Mouse (Mus musculus) gastrocnemius, postnatal 25 days (tissue): ENCODE results near the gene Vamp4. TPM values are rescaled to one million over a fixed set of nuclear protein-coding genes. Genes with fewer than 3 reads are reported as not detected.

ENCODE experiments used
- DNase-seq: peaks from one replicate; pipeline ENCODE4 v3.0.0; 2022
- long read RNA-seq, 2 experiments: library from polyadenylated mRNA; stranded (forward); transcript quantifications; one replicate each; pipeline ENCODE4 v2.0.0; 2021
- total RNA-seq, 2 experiments: library from RNA; stranded (reverse); gene quantifications; 1 replicate in 1 of 2; 2 replicates in 1 of 2; pipeline ENCODE4 v1.2.3; 2021

Gene Vamp4
- 10 to 100 TPM; 15.7 to 16.9 TPM for total RNA-seq
- long read RNA-seq, experiment 1, transcript Vamp4-204 (8 exons, 1,461 nt), result major isoform, 20 of 29 reads
- long read RNA-seq, experiment 1, partial matches to known transcripts, result 2 of 29 reads
- long read RNA-seq, experiment 1, other reads (novel, unspliced or antisense), result 4 of 29 reads
- long read RNA-seq, experiment 2, transcript Vamp4-204 (8 exons, 1,461 nt), result major isoform, 21 of 34 reads
- long read RNA-seq, experiment 2, transcript Vamp4-203 (8 exons, 2,752 nt), result minor isoform, 6 of 34 reads
- long read RNA-seq, experiment 2, partial matches to known transcripts, result 2 of 34 reads
- long read RNA-seq, experiment 2, other reads (novel, unspliced or antisense), result 5 of 34 reads

DNA sequence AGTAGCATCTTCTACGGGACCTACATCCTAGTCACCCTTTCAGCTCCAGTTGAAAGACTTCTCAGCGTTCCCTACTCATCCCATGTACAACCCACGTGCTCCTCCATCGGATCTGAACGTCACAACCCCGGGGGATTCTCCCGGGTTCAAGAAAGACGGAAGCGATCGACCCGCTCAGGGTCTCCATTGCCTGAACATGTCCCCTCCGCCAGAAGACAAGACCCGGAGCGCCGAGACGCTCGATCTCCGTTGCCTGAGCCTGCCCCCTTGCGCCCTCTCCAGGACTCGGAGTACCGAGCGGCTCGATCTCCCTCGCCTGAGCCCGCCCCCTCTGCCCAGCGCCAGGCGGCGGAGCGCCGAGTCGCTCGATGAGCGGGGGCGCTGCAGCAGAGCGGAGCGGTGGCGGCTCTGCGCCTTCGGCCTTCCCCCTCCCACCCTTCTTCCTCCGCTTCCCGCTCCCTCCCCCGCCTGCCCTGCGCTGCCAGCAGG lies at the start of gene Vamp4:
Gene Vamp4 (plus strand): TSS at position 256 of the 489 bp plus-strand sequence.
- DNase-seq, result peak; percentile 95

DNA sequence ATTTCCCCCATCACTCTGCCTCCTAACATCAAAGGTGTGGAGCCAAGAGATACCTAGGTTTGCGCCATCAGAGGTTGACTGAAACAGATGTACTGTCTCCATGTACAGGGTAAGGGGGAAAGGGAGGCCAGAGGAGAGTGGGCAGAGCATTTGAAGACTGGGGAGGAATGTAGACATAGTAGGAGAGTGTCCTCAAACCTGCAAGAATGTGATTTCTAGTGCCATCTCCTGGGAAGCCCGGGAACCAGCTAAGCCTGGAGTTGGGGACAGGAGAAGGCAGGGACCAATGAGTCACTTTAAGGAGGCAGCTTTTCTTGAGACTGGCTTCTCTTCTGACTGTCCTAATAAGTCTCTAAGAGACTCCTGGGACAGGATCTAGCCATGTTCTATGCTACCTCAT lies 40.7 kb upstream of the Vamp4 start:
- no peak for DNase-seq

DNA sequence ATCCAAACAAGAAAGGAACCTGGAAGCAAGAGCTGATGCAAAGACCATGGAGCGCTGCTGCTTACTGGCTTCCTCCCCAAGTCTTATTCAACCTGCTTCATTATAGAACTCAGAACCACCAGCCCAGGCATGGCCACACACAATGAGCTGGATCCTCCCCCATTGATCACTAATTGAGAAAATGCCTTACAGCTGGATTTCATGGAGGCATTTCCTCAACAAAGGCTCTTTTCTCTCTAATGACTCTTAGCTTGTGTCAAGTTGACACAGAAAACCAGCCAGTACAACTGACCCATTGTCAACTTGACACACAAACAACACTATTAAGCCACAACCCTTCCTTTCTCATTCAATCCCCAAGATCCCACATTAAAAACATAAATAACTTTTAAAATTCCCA lies 39.6 kb upstream of the Vamp4 start:
- DNase-seq, result no peak

DNA sequence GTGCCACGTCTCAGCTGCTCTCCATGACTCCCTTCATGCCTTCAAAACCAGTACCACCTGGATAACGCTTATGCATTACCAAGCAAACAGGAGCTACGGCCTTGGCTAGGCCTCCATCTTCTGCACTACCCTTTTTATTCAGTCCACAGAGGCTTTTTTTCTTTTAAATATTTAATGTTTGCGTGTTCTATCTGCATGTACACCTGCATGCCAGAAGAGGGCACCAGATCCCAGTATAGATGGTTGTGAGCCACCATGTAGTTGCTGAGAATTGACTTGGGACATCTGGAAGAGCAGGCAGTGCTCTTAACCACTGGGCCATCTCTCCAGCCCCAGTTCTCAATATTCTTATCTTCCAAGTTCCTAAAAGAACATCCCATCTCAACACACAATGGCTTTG lies 38.7 kb upstream of the Vamp4 start:
- DNase-seq, result no peak

DNA sequence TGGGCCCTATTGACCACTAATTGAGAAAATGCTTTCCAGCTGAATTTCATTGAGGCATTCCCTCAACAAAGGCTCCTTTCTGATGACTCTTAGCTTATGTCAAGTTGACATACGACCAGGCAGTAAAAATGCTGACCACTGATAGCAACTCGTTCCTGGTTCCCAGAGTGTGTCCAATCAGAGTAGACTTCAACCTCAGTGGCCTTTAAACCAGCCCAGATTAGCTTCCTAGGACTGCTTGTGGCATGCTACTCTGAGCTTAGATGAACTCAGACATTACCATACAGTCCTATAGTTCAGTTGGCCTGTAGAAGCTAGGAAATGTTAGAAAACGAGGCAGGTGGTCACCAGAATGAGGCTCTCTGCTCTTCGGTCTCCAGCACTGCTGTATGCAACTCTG lies 38.0 kb upstream of the Vamp4 start:
- DNase-seq, result no peak

DNA sequence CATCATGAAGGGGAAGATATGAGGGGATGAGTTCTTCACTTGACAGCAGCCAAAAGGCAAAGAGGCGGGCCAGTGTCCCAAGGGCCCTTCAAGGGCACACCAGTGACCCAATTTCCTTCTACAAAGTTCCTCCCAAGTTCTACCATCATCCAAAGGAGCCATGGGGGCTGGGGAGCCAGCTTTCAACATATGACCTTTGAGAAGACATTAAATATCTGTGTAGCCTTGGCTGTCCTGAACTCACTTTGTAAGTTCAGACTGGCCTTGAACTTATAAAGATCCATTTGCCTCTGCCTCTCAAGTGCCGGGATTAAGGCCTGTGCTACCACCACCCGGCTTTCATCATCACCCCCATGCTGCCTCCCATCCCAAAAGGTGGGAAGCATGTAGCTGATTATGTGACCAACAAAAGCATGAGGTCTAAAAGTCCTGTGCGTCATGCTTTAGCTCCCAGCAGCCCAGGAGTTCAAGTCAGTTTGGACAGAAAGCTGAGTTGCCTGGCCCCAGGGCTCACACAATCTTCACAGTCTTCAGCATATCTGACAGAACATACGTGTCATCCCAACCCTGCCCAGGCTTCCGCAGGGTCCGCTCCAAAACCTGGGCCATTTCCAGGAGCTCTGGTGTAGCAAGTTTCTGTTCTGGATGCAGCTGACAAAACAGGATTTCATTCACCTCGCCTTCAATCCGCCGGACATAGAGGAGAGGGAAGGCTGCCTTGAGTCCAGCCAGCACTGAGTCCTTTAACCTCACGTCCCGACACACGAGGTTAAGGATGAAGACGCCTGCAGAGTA lies 36.4 kb upstream of the Vamp4 start:
- no peak for DNase-seq

DNA sequence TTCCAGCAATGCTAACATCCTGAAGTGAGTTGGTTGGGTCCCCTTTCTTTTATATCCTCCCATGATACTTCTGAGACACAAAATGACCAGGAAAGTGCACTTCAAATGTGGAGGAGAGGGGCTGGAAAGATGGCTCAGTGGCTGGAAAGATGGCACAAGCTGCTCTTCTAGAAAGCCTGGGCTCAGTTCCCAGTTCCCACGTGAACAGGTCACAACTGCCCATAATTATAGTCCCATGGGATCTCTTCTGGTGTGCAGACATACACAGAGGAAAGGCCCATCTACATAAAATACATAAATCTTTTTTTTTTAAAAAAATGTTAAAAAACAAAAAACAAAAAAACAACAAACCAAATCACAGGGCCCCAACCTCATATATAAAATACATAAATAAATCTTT lies 27.1 kb upstream of the Vamp4 start:
- DNase-seq, result no peak

DNA sequence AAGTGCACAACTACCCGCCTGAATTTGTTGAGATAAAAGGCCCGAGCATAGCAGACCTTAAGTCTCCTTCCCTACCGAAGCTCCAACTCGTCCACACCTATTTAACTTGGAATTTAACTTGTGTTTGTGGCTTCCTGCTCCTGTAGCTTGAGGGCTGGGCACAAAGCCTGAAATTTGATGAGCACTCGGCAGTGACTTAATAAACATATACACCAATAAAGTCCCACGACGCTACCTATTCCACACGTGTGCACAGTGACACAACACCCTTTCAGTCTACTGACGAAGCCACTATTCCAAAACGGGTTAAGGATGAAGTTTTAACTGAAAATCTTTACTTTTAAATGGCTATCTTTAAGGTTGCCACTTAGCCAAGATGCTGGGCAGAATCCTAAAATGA lies 22.7 kb upstream of the Vamp4 start:
- DNase-seq, result no peak

DNA sequence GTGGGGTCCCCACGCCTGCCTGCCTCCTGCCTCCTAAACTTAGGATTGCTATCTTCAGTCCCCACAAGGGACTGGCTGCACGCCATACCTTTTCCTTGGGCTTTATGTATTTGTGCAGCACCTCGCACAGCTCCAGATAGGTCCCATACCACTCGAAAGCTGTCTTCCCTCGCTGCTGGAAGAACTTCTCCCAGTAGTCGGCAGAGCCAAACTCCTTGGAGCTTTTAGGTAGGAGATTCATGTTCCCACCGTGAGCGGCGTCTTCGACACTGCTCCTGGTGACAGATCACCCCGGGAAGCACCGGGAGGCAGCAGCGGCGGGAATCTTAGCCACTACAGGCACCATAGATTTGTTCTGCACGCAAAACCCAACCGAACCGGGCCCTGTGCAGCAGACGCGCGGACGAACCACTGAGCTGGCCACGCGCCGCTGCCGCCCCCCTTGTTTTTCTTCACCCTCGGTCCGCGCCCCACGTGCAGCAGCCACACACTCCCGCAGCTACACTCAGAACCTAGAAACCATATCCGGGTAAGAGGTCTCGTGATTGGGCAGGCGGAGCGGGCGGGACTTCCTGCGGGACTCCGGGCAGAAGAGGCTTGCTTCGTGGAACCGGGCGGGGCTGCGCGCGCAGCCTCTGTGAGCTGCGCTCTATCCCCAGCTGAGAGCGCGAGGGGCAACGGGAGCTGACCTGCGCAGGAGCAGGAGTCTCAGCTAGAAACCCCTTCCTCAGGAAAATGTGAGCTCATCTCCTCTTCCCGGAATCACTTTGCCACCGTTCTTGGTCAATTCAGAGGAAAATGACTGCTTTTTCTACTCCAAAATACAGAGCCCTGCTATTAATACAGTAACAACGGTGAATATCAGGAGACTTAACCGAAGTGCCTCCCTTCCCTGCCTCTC lies 22.0 kb upstream of the Vamp4 start, which contains the start of gene Mettl13:
Gene Mettl13 (minus strand): TSS at position 536 of the 901 bp plus-strand sequence.
- DNase-seq, result peak; percentile 89

DNA sequence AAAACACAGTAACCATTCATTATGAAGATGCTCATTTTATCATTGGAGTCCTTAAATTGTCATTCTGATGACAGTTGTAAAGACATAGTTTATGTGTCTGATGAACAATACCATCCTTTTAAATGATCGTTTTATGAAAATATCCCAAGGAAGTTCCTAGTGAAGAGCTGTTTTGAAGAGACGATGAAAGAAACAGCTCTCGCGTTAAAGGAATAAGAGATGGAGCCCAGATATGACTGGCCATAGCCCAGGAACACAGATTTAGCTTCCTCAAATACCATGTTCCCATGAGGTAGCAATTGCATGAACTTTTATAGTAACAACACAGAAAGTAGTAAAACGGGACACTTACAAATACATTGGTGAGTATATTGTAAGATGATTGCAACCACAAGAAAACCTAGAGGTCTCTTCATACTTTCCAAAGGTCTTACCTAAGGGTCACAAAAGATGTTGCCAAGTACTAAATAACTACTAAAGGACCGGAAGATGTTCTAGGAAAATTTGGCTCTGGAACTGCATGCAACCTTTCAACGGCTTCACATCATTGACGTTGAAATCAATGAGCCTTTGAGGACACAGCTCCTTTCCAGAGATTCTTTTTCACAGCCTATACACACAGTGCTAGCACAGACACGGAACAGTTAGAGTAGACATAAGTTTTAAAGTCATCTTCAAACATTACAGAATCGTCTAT lies 21.2 kb upstream of the Vamp4 start:
- no peak for DNase-seq

DNA sequence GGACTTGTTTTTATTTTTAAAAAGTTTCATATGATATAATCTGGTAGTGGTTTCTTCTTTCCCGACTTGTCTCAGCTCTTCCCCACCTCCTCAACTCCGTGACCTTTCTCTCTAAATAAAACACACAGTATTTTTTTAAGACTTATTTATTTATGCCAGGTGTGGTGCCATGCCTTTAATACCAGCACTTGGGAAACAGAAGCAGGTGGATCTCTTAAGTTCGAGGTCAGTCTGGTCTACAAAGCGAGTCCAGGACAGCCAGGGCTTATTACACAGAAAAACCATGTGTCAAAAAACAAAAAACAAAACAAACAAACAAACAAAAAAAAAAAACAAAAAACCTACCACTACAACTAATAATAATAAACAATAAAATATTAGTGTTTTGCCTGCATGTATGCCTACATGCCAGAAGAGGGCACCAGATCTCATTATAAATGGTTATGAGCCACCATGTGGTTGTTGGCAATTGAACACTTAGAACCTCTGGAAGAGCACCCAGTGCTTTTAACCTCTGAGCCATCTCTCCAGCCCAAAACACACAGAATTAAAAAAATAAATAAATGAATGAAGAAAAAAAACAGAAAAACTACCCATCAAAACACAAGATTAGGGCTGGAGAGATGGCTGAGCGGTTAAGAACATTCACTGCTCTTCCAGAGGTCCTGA lies 20.6 kb upstream of the Vamp4 start:
- DNase-seq, result no peak

DNA sequence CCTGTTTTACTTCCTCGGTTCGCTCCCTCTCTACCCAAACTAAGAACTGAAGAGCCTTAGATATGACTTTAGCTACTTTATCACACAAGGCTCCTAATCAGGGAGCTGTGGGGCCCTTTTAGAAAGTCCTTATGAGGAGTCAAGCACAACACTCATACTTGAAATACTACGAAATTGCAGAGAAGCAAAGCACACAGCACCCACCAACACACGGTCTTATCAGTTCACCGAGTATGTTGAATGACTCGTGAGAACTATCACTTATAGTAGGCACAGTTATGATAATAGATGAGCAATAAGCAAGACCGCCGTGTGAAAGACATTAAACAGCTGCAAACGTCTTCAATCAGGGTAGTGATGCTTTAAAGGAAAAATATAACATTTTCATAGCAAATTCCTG lies 17.4 kb upstream of the Vamp4 start:
- no peak for DNase-seq

DNA sequence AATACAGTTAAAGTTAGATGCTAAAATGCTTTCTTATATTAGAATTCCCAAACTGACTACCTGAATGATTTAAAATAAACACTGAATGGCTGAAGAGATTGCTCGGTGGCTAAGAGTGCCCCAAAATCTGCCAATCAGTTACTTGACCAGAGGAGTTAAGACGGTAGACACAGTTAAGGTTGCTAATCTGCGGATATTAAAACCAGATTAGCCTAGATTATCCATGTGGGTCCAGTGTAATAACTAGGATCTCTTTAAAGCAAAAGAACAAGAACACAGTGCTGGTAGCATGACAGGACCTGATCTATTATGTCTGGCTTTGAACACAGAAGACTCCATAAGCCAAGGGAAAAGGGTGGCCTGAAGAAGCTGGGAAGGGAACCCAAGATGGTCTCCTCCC lies 16.1 kb upstream of the Vamp4 start:
- no peak for DNase-seq

DNA sequence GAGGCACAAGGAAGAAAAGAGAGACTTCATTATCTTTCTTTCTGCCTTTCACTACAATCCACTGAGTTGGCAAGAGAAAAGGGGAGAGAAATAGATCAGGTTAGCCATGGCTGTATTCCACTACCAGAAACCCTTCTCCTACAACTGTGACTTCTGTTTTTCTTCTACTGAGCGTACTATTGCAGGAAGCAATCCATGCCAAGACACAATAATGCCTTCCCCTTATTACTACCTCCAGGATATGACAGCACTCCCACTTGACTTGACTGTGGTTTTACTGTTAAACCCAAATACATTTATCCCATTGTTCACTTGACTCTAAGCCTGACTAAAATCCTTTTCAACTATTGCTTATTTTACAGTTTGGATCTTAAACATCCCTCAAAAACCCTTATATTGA lies 7.1 kb upstream of the Vamp4 start:
- no peak for DNase-seq

DNA sequence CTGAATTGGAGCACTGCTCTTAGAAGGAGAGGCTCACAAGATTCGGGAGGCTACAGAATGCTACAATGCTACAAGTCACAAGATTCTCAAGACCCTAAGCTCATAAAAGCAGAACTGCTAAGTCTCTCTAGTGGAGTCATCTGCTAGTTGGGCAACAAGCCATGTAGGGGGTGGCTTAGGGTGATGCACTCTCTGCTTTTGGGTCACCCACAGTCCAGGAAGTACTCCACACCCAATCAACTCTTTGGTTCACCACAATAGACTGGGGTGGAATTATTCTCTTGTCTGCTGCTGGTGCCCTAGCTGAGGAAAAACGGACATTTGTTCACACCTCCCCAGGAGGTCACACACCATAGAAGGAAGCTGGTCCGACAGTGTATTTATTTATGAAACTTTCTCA lies 5.3 kb upstream of the Vamp4 start:
- no peak for DNase-seq

DNA sequence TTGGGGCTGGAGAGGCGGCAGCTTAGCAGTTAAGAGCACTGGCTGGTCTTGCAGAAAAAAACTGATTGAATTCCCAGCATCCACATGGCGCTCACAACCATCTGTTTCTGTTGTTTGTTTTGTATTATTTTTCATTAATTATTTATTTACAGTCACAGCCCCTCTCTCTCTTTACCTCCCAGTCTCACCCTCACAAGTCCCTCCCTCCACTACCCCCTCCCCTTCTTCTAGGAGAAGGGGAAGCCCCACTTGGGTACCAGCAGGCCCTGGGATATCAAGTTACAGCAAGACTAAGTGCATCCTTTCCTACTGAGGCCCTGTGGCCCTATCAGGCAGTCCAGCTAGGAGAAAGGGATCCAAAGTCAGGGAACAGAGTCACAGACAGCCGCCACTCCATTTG lies 3.0 kb upstream of the Vamp4 start:
- DNase-seq, result no peak

DNA sequence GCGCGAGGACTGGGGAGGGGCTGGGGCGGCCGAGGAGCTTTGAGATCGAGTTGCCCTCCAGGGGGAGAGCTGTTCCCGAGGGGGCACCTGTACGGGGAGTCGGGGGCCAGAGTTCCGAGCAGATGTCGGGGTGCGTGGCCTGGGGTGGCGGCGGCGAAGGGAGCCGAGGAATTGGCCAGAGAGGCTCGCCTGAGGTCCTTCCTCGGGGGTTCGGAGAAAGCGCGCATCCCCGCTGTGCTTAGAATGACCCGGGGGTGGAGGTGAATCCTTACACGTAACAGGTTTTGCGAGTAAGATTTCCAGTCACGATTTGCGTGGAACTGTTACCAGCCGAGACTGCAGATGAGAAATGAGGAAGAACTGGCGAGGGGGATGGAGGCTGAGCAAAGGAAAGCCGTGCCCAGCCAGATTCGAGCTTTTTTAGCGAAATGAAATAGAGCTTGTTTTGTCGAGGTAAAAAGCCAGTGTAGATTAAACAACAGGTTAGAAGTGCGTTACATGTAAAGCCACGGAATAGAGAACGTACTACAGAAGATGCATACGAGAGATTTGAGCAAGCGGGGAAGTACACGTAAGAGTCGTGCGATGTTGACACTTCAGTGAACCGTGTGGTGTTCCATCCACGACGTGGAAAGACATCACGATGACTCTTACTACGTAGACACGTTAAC lies 751 bp downstream of the Vamp4 start:
- DNase-seq, result no peak

DNA sequence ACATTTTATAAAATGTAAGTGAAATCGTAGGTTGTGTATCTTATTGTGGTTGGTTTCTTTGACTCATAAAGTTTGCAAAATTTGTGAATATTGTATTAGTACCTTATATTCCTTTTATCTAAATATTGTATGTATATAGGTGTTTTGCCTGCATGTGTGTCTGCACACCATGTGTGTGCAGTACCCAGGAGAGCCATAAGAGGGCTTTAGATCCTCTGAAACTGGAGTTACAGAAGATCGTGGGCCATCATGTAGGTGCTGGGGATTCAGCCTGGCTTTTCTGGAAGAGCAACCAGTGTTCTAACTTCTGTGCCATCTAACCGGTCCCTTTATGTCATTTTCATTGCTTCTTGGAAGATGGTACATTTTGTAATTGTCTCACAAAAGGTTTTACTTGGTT lies 4.8 kb downstream of the Vamp4 start:
- no peak for DNase-seq

DNA sequence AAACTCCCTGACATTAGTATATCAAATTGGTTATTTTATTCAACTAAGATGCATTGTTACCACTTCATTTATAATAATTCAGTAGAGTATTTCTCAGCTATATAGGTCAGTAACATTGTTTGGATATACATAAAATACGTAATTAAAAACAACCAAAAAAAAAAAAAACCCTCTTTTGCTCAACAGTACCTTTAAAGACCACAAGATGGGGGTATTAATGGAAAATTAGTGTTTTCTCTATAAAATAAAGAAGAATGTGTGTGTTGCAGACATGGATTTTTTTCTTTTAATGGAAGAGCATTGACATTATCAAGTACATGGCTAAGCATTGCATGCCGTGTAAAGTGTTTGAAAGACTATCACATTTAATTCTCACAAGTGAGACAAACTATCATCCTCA lies 12.6 kb downstream of the Vamp4 start:
- DNase-seq, result no peak

DNA sequence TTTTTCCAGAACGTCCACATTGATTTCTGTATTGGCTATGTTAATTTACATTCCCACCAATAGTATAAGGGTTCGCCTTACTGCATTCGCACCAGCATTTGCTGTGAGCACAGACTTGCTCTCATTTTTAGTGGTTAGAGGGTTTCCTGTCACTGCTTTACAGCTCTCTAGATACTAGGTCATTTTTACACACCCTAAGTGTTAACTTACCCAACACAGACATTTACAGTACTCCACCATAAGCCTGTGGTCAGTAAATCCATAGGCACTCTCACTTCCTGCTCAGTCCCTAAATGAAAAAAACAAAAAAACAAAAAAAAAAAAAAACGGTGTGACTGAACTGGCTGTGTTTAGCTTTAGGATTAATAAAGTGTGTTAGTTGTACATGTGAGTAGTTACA lies 16.0 kb downstream of the Vamp4 start:
- no peak for DNase-seq

DNA sequence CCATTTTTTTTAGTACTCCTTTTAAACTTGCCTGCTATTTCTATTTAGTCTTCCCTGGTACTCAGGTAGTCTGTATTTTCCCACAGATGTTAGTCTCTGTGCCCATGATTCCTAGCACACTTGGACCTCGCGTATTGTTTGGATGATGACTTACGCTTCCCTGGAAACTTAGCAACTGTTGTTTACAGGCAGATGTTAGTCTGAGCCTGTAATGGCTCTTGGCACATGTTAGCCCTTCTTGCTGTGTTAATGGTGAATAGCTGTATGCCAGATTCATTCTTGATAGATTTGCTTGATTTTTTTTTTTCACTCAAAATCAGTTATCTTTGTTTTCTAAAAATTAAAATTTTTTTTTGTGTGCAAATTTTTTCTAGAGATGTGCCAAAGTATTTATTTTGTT lies 18.3 kb downstream of the Vamp4 start:
- no peak for DNase-seq
